Mouse (Mus musculus): Measurements from ENCODE around the gene Fkbpl.

Fkbpl gene

GRCm38 (mm10) chr17:34648141-34648890 lies 3.8 kb downstream of the Fkbpl start:
- no peak for DNase-seq (ENCODE audit: low spot score)

GRCm38 (mm10) chr17:34649106-34649864 lies 4.7 kb downstream of the Fkbpl start:
- no peak for DNase-seq (ENCODE audit: low spot score)

GRCm38 (mm10) chr17:34650781-34651180 lies 6.2 kb downstream of the Fkbpl start:
- no peak for DNase-seq (ENCODE audit: low spot score)

GRCm38 (mm10) chr17:34651507-34652221 lies 7.1 kb downstream of the Fkbpl start:
- DNase-seq (ENCODE audit: low spot score) = no peak

- DNase-seq (ENCODE audit: low spot score) = no peak
These were observed 8.0 kb downstream of the Fkbpl start for GRCm38 (mm10) chr17:34652546-34652945.

- DNase-seq (ENCODE audit: low spot score) = no peak
These were observed 8.4 kb downstream of the Fkbpl start for GRCm38 (mm10) chr17:34652985-34653384.

- DNase-seq (ENCODE audit: low spot score) = no peak
These were observed 9.3 kb downstream of the Fkbpl start for GRCm38 (mm10) chr17:34653746-34654285.

- DNase-seq (ENCODE audit: low spot score) = no peak
These were observed 9.8 kb downstream of the Fkbpl start for GRCm38 (mm10) chr17:34654392-34654791.

GRCm38 (mm10) chr17:34655160-34655559 lies 10.6 kb downstream of the Fkbpl start:
- DNase-seq (ENCODE audit: low spot score) = no peak

GRCm38 (mm10) chr17:34655581-34655991 lies 11.0 kb downstream of the Fkbpl start:
- no peak for DNase-seq (ENCODE audit: low spot score)

- DNase-seq (ENCODE audit: low spot score) = no peak
These were observed 12.1 kb downstream of the Fkbpl start for GRCm38 (mm10) chr17:34656666-34657065.

GRCm38 (mm10) chr17:34657271-34657670 lies 12.7 kb downstream of the Fkbpl start:
- DNase-seq (ENCODE audit: low spot score) = no peak

- no peak for DNase-seq (ENCODE audit: low spot score)
These were observed 13.6 kb downstream of the Fkbpl start for GRCm38 (mm10) chr17:34658145-34658544.

GRCm38 (mm10) chr17:34658591-34658990 lies 14.0 kb downstream of the Fkbpl start:
- DNase-seq (ENCODE audit: low spot score) = no peak

- DNase-seq (ENCODE audit: low spot score) = no peak
These were observed 14.8 kb downstream of the Fkbpl start for GRCm38 (mm10) chr17:34659181-34659896.

GRCm38 (mm10) chr17:34659897-34660214 lies 15.3 kb downstream of the Fkbpl start:
- DNase-seq (ENCODE audit: low spot score) = no peak

- no peak for DNase-seq (ENCODE audit: low spot score)
These were observed 15.8 kb downstream of the Fkbpl start for GRCm38 (mm10) chr17:34660259-34660820.

- DNase-seq (ENCODE audit: low spot score) = no peak
These were observed 16.6 kb downstream of the Fkbpl start for GRCm38 (mm10) chr17:34661121-34661591.

GRCm38 (mm10) chr17:34662468-34662867 lies 17.9 kb downstream of the Fkbpl start:
- DNase-seq (ENCODE audit: low spot score) = no peak

GRCm38 (mm10) chr17:34662978-34663377 lies 18.4 kb downstream of the Fkbpl start:
- no peak for DNase-seq (ENCODE audit: low spot score)

- no peak for DNase-seq (ENCODE audit: low spot score)
These were observed 19.0 kb downstream of the Fkbpl start for GRCm38 (mm10) chr17:34663558-34663957.

Data from left cerebral cortex, adult 11 months (tissue).